ENCODE assay signal across 9 mouse cellular contexts in genomic region chr1:168215896-168216747, GRCm38 (mm10).
DNase-seq lines count a peak whose midpoint lies in the region; ATAC-seq lines count a peak whose summit lies in the region.
"Had no signal": no experiment of that assay in that cellular context is flagged by ENCODE, and none has a peak within 500 bp of the region (broad histone marks: within the 10 kb centered on the region; RNA-seq: fewer than 3 reads in every experiment).

No protein-coding gene starts in this region.

- no peaks in the 10 kb centered on the region for H3K36me3 ChIP-seq in intestine, embryonic 14.5 days (ENCODE audit: control insufficient read depth, insufficient read depth, low read length)
- H3K36me3 ChIP-seq in intestine, embryonic 16.5 days (ENCODE audit: control insufficient read depth, insufficient read depth, low read length), result no peaks in the 10 kb centered on the region
- H3K36me3 ChIP-seq in liver, embryonic 11.5 days (ENCODE audit: control insufficient read depth, insufficient read depth, low read length), result no peaks in the 10 kb centered on the region
- H3K36me3 ChIP-seq: liver, embryonic 15.5 days had no signal

- no peak for ATAC-seq in intestine, embryonic 14.5 days (replicated peaks; ENCODE audit: low FRiP score, low TSS enrichment, low read depth)
- no peak for ATAC-seq in intestine, embryonic 16.5 days
- no peak for ATAC-seq in liver, embryonic 11.5 days (replicated peaks; ENCODE audit: low FRiP score)

- WGBS in intestine, embryonic 14.5 days, result 68% methylated on average over 17 of the region's 17 CpGs
- WGBS in intestine, embryonic 16.5 days, result 68% methylated on average over 17 of the region's 17 CpGs
- WGBS in liver, embryonic 11.5 days, result 81% methylated on average over 17 of the region's 17 CpGs

- DNase-seq in intestine, embryonic 14.5 days (ENCODE audit: low spot score), result no peak
- peak; percentile 58 for DNase-seq in adrenal gland, postnatal 14 days
- DNase-seq in cerebellum, adult 9-10 months, result peak; percentile 80
- DNase-seq in heart, postnatal 10 days, result peak; percentile 66 to 75
- DNase-seq in liver, embryonic 11.5 days (ENCODE audit: low spot score), result no peak
- DNase-seq in spleen, postnatal 4 days (ENCODE audit: low spot score in 2 of 2), result no peak
- no peak for DNase-seq in frontal cortex, adult 2 months (ENCODE audit: extremely low spot score in 1 of 2, low spot score in 1 of 2)

- H3K27me3 ChIP-seq in intestine, embryonic 14.5 days (replicated peaks; ENCODE audit: control insufficient read depth, insufficient read depth, low read length), result no peaks in the 10 kb centered on the region
- no peaks in the 10 kb centered on the region for H3K27me3 ChIP-seq in intestine, embryonic 16.5 days (replicated peaks; ENCODE audit: control insufficient read depth, insufficient read depth, low read length)
- H3K27me3 ChIP-seq in liver, embryonic 11.5 days (replicated peaks; ENCODE audit: control insufficient read depth, insufficient read depth, low read length), result no peaks in the 10 kb centered on the region
- H3K27me3 ChIP-seq: liver, embryonic 15.5 days had no signal

- H3K4me1 ChIP-seq in intestine, embryonic 14.5 days (replicated peaks; ENCODE audit: control insufficient read depth, insufficient read depth, low read length), result peaks cover 41% of the 10 kb centered on the region
- peaks cover 19% of the 10 kb centered on the region for H3K4me1 ChIP-seq in intestine, embryonic 16.5 days (ENCODE audit: control insufficient read depth, insufficient read depth, low read length)
- H3K4me1 ChIP-seq in liver, embryonic 11.5 days (replicated peaks; ENCODE audit: control insufficient read depth, insufficient read depth, low read length), result peaks cover 6% of the 10 kb centered on the region
- H3K4me1 ChIP-seq: liver, embryonic 15.5 days had no signal

- no peak overlapping the region for H3K9ac ChIP-seq in intestine, embryonic 14.5 days (ENCODE audit: low read length)
- H3K9ac ChIP-seq in intestine, embryonic 16.5 days (ENCODE audit: low read depth, low read length), result no peak overlapping the region
- H3K9ac ChIP-seq in liver, embryonic 11.5 days (ENCODE audit: low read depth, low read length), result no peak overlapping the region
- H3K9ac ChIP-seq: liver, embryonic 15.5 days had no signal

- H3K9me3 ChIP-seq in intestine, embryonic 14.5 days (ENCODE audit: control insufficient read depth, low read length), result no peaks in the 10 kb centered on the region
- H3K9me3 ChIP-seq in intestine, embryonic 16.5 days (ENCODE audit: control insufficient read depth, low read length), result no peaks in the 10 kb centered on the region
- H3K9me3 ChIP-seq in liver, embryonic 11.5 days (ENCODE audit: control insufficient read depth, low read length), result no peaks in the 10 kb centered on the region
- H3K9me3 ChIP-seq: liver, embryonic 15.5 days had no signal

- intact Hi-C loops in heart, postnatal 10 days (cut with DNase I), result loop anchor here (2.0 to 10.0 kb wide), 3 partner anchors 161 to 1243 kb away; no protein-coding TSS in a partner anchor

- no peak overlapping the region for H3K4me2 ChIP-seq in intestine, embryonic 14.5 days (ENCODE audit: low read length)
- H3K4me2 ChIP-seq in intestine, embryonic 16.5 days (ENCODE audit: low read depth, low read length), result no peak overlapping the region
- H3K4me2 ChIP-seq in liver, embryonic 11.5 days, result no peak overlapping the region
- H3K4me2 ChIP-seq: liver, embryonic 15.5 days had no signal

- no peak overlapping the region for H3K4me3 ChIP-seq in intestine, embryonic 14.5 days (ENCODE audit: low read depth, low read length)
- no peak overlapping the region for H3K4me3 ChIP-seq in intestine, embryonic 16.5 days (ENCODE audit: low read length)
- H3K4me3 ChIP-seq in liver, embryonic 11.5 days (ENCODE audit: low read depth, low read length), result no peak overlapping the region
- H3K4me3 ChIP-seq: liver, embryonic 15.5 days had no signal

- peak overlapping the region; percentile 34; the same call in 1 of the 2 replicates for H3K27ac ChIP-seq in intestine, embryonic 14.5 days (ENCODE audit: low read depth)
- H3K27ac ChIP-seq in intestine, embryonic 16.5 days (ENCODE audit: low read length), result no peak overlapping the region
- H3K27ac ChIP-seq in liver, embryonic 11.5 days (ENCODE audit: low read depth, low read length), result no peak overlapping the region
- H3K27ac ChIP-seq: liver, embryonic 15.5 days had no signal

Comparison
In these comparisons a context has a peak if more than half of its experiments do, and no peak if none do; other contexts are left out.
1. DNase-seq: peak in adrenal gland, postnatal 14 days (single experiment), cerebellum, adult 9-10 months (single experiment) and heart, postnatal 10 days (2 of 2); none in intestine, embryonic 14.5 days (single experiment), liver, embryonic 11.5 days (single experiment), spleen, postnatal 4 days (0 of 2) and frontal cortex, adult 2 months (0 of 2).